Mouse (Mus musculus): ENCODE results near the gene Mief1.

Gene Mief1

DNA sequence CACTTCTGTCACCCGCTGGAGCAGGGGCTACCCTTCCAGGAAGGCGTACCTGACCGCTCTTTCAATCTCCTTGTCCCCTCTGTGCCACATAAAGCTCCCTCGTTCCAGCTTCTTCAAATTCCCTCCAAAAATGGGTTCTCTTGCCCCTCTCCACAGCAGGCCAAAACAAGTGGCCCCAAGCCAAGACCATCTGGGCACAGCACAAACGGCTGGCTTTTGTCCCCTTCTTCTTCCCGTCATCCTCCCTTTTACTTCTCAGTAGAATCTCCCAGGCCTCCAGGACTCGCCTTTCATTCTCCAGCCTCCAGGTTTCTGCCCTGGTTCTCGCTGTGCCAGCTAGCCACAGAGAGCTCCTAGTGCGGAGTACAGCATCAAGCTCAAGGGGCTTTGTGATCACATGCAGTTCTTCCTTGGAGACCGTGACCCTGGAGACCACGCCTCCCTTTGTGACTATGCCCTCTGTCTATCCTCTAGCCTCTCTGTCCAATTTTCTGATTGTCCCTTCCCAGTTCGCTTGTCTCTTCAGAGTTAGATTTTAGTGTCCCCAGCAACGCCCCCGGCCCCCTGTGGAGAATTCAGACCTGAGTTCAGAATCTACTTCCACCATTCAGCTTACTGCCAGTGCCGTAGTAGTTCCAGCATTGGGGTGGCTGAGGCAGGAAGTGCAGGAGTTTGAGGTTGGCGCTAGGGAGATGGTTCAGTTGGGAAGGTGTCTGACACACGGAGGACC lies 5.6 kb upstream of the Mief1 start:
- DNase-seq: no peak

DNA sequence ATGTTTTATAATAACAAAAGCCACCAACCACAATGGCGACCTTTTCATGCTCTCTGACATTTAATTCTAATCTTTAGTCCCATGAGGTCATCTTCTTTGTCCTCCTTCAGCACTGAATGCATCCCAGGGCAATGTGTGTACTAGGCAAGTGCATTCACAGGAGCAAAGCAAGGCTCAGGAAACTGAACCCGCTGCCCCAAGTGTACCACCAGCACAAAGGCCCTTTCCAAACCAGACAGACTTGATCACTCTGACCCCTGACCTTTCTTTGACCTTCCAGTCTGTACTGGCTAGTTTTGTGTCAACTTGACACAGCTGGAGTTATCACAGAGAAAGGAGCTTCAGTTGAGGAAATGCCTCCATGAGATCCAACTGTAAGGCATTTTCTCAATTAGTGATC lies 1.5 kb upstream of the Mief1 start:
- DNase-seq: no peak

GRCm38 (mm10) chr15:80233053-80233452 lies 765 bp upstream of the Mief1 start:
- DNase-seq: no peak

GRCm38 (mm10) chr15:80235535-80235934 lies 1.7 kb downstream of the Mief1 start, which contains the start of gene AC140267.1:
Gene AC140267.1, plus strand, starts transcription at chr15:80235835.
- DNase-seq: no peak

- no peak for DNase-seq
Observed at GRCm38 (mm10) chr15:80248135-80248534, 14.3 kb downstream of the Mief1 start.

GRCm38 (mm10) chr15:80248596-80248995 lies 14.8 kb downstream of the Mief1 start:
- no peak for DNase-seq

DNA sequence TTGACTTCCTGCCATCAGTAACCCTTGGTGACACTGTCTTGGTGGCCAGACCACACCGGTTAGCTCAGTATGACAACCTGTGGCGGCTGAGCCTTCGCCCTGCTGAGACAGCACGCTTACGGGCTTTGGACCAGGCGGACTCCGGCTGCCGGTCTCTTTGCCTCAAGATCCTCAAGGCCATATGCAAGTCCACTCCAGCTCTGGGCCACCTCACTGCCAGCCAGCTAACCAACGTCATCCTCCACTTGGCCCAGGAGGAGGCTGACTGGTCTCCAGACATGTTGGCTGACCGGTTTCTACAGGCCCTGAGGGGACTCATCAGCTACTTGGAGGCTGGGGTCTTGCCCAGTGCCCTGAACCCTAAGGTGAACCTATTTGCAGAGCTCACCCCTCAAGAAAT lies 15.9 kb downstream of the Mief1 start:
- DNase-seq: no peak

DNA sequence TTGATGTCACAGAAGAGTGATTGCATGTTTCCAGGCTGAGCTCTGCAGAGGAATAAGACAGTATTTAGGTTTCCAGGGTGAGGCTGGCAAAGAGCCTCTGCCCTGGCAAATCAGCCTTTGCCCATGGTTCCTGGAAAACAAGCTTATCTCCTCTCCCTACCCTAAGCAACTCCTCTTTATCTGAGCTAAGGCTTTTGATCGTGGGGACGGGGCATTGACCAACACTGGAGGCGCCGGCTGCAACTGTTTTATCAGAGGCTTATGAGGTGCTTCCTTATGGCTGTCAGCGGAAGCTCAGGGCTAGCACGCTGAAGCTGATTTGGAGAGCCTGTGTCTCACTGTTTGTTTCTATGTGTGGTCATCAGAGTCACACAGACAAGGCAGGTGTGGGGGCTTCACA lies 16.8 kb downstream of the Mief1 start:
- DNase-seq: no peak

- DNase-seq: no peak
Observed at GRCm38 (mm10) chr15:80253530-80253929, 19.7 kb downstream of the Mief1 start.

DNA sequence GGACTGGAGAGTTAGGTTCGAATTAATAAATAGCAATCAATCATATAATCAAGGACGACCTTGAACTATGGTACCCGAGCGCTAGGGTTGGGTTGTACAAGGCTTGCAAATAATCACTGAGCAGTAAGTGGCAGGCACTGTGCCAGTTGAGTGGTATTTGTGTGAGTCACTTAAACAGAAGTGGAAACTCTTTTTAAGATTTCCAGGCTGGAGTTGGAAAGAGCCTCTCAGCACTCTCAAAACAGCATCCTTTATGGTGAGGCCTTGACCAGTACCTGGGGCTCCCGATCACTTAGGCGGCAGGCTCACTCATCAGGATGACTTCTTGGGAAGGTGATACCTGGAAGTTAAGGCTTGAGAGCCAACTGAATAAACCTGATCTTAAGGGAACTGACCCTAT lies 20.4 kb downstream of the Mief1 start:
- DNase-seq: peak in 1 of 2 experiments; percentile 38

- peak; percentile 98 to 99 for DNase-seq
Observed at GRCm38 (mm10) chr15:80254847-80255645, 21.2 kb downstream of the Mief1 start, which contains the start of gene Atf4. Gene Atf4, plus strand, starts transcription at chr15:80255184.

DNA sequence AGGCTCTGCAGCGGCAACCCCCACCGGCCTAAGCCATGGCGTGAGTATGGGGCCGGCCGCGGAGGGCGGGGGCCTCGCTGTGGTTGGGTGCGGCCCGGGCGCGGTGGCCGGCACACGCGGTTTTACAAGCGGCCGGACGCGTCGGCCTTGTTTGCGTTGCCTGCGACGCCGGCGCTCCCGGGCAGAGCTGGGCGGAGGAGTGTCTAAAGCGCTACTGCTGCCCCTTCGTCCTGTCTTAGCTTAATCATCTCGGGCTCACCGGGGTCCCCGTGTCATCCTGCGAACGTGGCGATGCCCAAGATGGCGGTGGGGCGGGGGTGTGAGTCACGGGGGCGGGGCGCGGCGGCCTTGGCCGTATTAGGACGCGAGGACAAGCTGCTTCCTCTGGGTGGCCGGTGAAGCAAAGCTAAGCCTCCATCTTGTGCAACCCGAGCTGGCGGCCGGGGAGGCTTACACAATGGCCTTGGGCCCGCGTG lies 21.9 kb downstream of the Mief1 start:
- peak; percentile 84 to 91 for DNase-seq

DNA sequence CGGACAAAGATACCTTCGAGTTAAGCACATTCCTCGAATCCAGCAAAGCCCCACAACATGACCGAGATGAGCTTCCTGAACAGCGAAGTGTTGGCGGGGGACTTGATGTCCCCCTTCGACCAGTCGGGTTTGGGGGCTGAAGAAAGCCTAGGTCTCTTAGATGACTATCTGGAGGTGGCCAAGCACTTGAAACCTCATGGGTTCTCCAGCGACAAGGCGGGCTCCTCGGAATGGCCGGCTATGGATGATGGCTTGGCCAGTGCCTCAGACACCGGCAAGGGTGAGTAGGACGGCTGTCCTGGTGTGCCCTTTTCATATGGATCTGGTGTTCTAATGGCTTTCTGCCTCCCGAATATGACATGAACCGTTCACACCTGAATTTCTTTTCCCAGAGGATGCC lies 22.4 kb downstream of the Mief1 start:
- peak in 1 of 2 experiments; percentile 27 for DNase-seq

DNA sequence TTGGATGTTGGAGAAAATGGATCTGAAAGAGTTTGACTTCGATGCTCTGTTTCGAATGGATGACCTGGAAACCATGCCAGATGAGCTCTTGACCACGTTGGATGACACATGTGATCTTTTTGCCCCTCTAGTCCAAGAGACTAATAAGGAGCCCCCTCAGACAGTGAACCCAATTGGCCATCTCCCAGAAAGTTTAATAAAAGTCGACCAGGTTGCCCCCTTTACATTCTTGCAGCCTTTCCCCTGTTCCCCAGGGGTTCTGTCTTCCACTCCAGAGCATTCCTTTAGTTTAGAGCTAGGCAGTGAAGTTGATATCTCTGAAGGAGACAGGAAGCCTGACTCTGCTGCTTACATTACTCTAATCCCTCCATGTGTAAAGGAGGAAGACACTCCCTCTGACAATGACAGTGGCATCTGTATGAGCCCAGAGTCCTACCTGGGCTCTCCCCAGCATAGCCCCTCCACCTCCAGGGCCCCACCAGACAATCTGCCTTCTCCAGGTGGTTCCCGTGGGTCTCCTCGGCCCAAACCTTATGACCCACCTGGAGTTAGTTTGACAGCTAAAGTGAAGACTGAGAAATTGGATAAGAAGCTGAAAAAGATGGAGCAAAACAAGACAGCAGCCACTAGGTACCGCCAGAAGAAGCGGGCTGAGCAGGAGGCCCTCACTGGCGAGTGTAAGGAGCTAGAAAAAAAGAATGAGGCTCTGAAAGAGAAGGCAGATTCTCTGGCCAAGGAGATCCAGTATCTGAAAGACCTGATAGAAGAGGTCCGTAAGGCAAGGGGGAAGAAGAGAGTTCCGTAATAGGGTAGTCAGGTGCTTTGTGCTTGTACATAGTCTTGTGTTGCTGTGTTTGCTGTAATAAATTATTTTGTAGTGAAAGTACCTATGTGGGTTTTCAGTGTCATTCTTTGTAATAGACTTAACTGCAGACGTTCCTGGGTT lies 23.1 kb downstream of the Mief1 start:
- DNase-seq: no peak

DNA sequence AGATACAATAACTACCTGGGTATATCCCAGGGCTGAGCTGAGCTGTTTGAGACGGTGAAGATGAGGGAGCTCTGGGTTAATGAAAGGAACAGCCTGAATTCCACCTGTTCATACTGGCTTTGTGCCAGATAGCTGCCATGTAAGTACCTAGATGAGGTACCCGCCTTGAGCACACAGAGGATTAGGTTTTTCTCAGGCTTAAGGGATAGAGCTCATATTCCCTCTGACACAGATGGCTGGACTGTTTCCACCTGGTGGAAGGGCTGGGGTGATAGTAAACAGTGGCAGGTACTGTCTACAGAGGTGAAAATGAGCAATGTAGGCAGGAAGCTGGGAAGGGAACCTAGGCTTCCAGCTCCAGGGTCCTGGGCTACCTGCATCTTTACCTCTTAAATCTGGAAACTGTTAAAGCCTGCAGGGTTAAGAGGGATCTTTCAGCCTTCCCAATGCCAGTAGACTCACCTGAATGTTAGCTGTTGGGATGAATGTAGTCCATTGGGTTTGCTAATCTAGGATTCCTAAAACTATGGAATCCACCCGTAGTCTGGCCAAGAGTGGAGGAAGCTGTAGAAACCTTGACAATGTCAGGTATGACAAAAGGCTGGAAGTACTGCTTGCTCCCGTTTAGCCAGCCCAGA lies 23.9 kb downstream of the Mief1 start:
- peak in 1 of 2 experiments; percentile 26 for DNase-seq

- no peak for DNase-seq
Observed at GRCm38 (mm10) chr15:80258240-80259170, 24.7 kb downstream of the Mief1 start.

DNA sequence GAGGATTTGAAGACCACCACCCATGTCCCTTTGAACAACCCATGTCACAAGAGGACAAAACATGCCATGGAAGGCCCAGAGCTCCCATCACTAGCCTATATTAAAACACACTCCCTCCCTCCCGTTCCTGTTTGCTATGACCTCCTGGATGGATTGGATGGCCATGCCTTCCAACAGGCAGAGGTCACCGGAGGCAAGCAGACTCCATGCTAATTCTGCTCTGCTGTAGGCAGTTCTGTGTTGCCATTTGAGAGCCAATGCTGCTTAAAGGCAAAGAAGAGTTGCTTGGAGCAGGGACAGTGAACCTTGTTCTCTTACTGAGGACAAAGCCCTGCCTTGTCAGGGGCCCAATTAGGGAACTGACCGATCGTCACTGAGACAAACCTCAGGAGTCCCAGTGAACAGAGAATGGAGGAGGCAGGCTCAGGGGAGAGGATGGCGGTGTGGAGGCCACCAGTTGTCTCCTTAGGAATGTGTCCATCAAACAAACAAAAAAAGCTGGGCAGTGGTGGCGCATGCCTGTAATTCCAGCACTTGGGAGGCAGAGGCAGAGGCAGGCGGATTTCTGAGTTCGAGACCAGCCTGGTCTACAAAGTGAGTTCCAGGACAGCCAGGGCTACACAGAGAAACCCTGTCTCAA lies 25.7 kb downstream of the Mief1 start:
- DNase-seq: no peak

- peak; percentile 80 to 93 for DNase-seq
Observed at GRCm38 (mm10) chr15:80260677-80261076, 26.9 kb downstream of the Mief1 start.

- DNase-seq: no peak
Observed at GRCm38 (mm10) chr15:80261100-80261499, 27.3 kb downstream of the Mief1 start.

All from kidney, postnatal 36 days (tissue).